Mouse (Mus musculus): ENCODE data around the gene Arap1. TPM values are rescaled to one million over a fixed set of nuclear protein-coding genes. Genes with fewer than 3 reads are reported as not detected.

Gene Arap1
- polyA plus RNA-seq, 1 experiment from 2014 or later: 14.5 TPM

GRCm38 (mm10) chr7:101395471-101395870, 47.6 kb downstream of the Arap1 start:
- Histone ChIP-seq H3K4me1 (replicated peaks; ENCODE audit: control insufficient read depth, insufficient read depth, low read length) (peaks cover 8% of the 10 kb centered on the region; the same call in 1 of the 2 replicates), H3K27ac (ENCODE audit: low read depth, low read length) (no peak overlapping the region), H3K4me2 (ENCODE audit: low read depth, low read length, severe bottlenecking) (no peak overlapping the region), H3K27me3 (ENCODE audit: control insufficient read depth, insufficient read depth, low read length) (no peaks in the 10 kb centered on the region), H3K9ac (ENCODE audit: low read length) (no peak overlapping the region), H3K4me3 (ENCODE audit: low read depth, low read length) (no peak overlapping the region), H3K36me3 (ENCODE audit: control insufficient read depth, insufficient read depth, low read length) (no peaks in the 10 kb centered on the region), H3K9me3 (ENCODE audit: control insufficient read depth, low read length) (no peaks in the 10 kb centered on the region)
- 89% methylated on average over 2 of the region's 2 CpGs for WGBS
- ATAC-seq (replicated peaks; ENCODE audit: low FRiP score) (no peak), DNase-seq (ENCODE audit: low spot score) (no peak)

DNA sequence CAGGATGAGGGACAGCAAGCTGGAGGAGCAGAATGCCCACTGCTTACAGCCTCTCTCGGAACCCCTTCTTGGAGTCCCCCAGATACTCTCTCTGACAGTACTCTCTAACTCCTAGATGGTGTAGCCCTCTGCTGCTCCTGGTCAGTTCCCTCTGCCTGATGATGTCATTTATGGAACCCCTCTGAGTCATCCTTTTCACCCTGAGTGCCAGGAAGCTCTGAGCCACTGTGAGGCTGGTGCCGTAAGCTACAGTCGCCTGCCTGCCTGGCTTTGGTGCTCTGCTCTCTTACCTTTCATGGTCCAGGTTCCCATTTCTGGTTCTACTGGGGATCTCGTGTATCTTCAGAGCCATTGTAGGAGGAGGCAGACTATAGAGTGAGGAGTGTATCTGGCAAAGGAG, 49.3 kb downstream of the Arap1 start:
- Histone ChIP-seq H3K4me2 (ENCODE audit: low read depth, low read length, severe bottlenecking) (no peak overlapping the region), H3K27ac (ENCODE audit: low read depth, low read length) (no peak overlapping the region), H3K9ac (ENCODE audit: low read length) (no peak overlapping the region), H3K9me3 (ENCODE audit: control insufficient read depth, low read length) (no peaks in the 10 kb centered on the region), H3K4me3 (ENCODE audit: low read depth, low read length) (no peak overlapping the region), H3K4me1 (replicated peaks; ENCODE audit: control insufficient read depth, insufficient read depth, low read length) (peaks cover 8% of the 10 kb centered on the region; the same call in 1 of the 2 replicates), H3K27me3 (ENCODE audit: control insufficient read depth, insufficient read depth, low read length) (no peaks in the 10 kb centered on the region), H3K36me3 (ENCODE audit: control insufficient read depth, insufficient read depth, low read length) (no peaks in the 10 kb centered on the region)
- 91% methylated on average over 4 of the region's 4 CpGs for WGBS
- ATAC-seq (replicated peaks; ENCODE audit: low FRiP score) (no peak), DNase-seq (ENCODE audit: low spot score) (no peak)

DNA sequence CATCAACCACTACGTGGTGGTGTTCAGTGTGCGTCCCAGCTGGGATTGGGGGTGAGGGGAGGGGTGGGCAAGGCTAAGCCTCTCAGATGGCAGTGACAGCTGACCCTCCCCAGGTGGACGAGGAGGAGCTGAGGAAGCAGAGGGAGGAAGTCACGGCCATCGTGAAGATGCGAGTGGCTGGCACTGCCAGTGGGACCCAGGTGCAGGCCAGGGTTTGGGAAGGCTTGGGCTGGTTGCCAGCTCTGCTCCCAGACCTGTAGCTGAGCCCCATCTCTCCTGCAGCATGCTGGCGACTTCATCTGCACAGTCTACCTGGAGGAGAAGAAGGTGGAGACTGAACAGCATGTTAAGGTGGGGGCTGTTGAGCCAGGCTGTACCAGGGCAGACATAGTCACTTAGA, 53.6 kb downstream of the Arap1 start:
- H3K4me2 ChIP-seq (ENCODE audit: low read depth, low read length, severe bottlenecking): no peak overlapping the region
- H3K9ac ChIP-seq (ENCODE audit: low read length): no peak overlapping the region
- no peak overlapping the region for H3K4me3 ChIP-seq (ENCODE audit: low read depth, low read length)
- no peaks in the 10 kb centered on the region for H3K36me3 ChIP-seq (ENCODE audit: control insufficient read depth, insufficient read depth, low read length)
- no peak for DNase-seq (ENCODE audit: low spot score)
- H3K27ac ChIP-seq (ENCODE audit: low read depth, low read length): no peak overlapping the region
- 88% methylated on average over 7 of the region's 7 CpGs for WGBS
- H3K27me3 ChIP-seq (ENCODE audit: control insufficient read depth, insufficient read depth, low read length): no peaks in the 10 kb centered on the region
- ATAC-seq (replicated peaks; ENCODE audit: low FRiP score): no peak
- no peaks in the 10 kb centered on the region for H3K4me1 ChIP-seq (replicated peaks; ENCODE audit: control insufficient read depth, insufficient read depth, low read length)
- no peaks in the 10 kb centered on the region for H3K9me3 ChIP-seq (ENCODE audit: control insufficient read depth, low read length)

GRCm38 (mm10) chr7:101403831-101404230, 56.0 kb downstream of the Arap1 start:
- Histone ChIP-seq H3K4me2 (ENCODE audit: low read depth, low read length, severe bottlenecking) (no peak overlapping the region), H3K9ac (ENCODE audit: low read length) (no peak overlapping the region), H3K36me3 (ENCODE audit: control insufficient read depth, insufficient read depth, low read length) (no peaks in the 10 kb centered on the region), H3K9me3 (ENCODE audit: control insufficient read depth, low read length) (no peaks in the 10 kb centered on the region), H3K4me3 (ENCODE audit: low read depth, low read length) (no peak overlapping the region), H3K27ac (ENCODE audit: low read depth, low read length) (no peak overlapping the region), H3K27me3 (ENCODE audit: control insufficient read depth, insufficient read depth, low read length) (no peaks in the 10 kb centered on the region), H3K4me1 (replicated peaks; ENCODE audit: control insufficient read depth, insufficient read depth, low read length) (no peaks in the 10 kb centered on the region)
- WGBS: 94% methylated on average over 5 of the region's 5 CpGs
- no peak for DNase-seq (ENCODE audit: low spot score)
- no peak for ATAC-seq (replicated peaks; ENCODE audit: low FRiP score)

GRCm38 (mm10) chr7:101410267-101410936, 62.5 kb downstream of the Arap1 start, which contains the start of gene Gm45837:
Gene Gm45837, plus strand, starts transcription at chr7:101410886.
- Histone ChIP-seq H3K4me1 (replicated peaks; ENCODE audit: control insufficient read depth, insufficient read depth, low read length) (peaks cover 5% of the 10 kb centered on the region; the same call in 1 of the 2 replicates), H3K9me3 (ENCODE audit: control insufficient read depth, low read length) (no peaks in the 10 kb centered on the region), H3K4me3 (ENCODE audit: low read depth, low read length) (no peak within 1 kb of the TSS), H3K27ac (ENCODE audit: low read depth, low read length) (no peak within 1 kb of the TSS), H3K36me3 (ENCODE audit: control insufficient read depth, insufficient read depth, low read length) (no peaks in the 10 kb centered on the region), H3K9ac (ENCODE audit: low read length) (no peak within 1 kb of the TSS), H3K27me3 (ENCODE audit: control insufficient read depth, insufficient read depth, low read length) (no peaks in the 10 kb centered on the region), H3K4me2 (ENCODE audit: low read depth, low read length, severe bottlenecking) (no peak within 1 kb of the TSS)
- WGBS: 82% methylated on average over 11 of the region's 11 CpGs
- no peak for ATAC-seq (replicated peaks; ENCODE audit: low FRiP score)
- DNase-seq (ENCODE audit: low spot score): no peak

DNA sequence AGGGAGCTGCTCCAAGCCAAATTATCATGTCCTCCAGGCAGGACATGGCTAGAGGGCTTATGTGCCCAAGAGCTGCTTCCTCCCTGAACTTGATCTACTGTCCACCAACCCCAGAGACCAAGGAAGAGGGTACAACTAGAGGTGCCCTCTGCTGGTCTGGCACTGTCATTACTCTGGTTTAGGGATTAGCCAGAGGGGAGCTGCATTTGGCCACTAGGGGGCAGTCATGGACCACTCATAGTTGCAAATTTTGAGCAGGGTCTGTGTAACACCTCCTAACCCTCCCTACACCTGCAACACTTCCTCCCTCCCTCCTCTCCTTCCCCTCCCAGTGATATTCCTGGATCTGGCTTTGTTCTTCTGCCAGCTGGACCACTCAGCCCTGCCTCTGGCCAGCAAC, 64.9 kb downstream of the Arap1 start:
- H3K36me3 ChIP-seq (ENCODE audit: control insufficient read depth, insufficient read depth, low read length): no peaks in the 10 kb centered on the region
- no peaks in the 10 kb centered on the region for H3K9me3 ChIP-seq (ENCODE audit: control insufficient read depth, low read length)
- no peak overlapping the region for H3K4me2 ChIP-seq (ENCODE audit: low read depth, low read length, severe bottlenecking)
- ATAC-seq (replicated peaks; ENCODE audit: low FRiP score) (peak; percentile 37), DNase-seq (ENCODE audit: low spot score) (peak; percentile 92)
- H3K4me3 ChIP-seq (ENCODE audit: low read depth, low read length): no peak overlapping the region
- H3K27me3 ChIP-seq (ENCODE audit: control insufficient read depth, insufficient read depth, low read length): 0 out of 2 replicates have a peak, but pooled peaks cover 1% of the 10 kb centered on the region
- H3K27ac ChIP-seq (ENCODE audit: low read depth, low read length): no peak overlapping the region
- H3K4me1 ChIP-seq (replicated peaks; ENCODE audit: control insufficient read depth, insufficient read depth, low read length): peaks cover 9% of the 10 kb centered on the region; the same call in 1 of the 2 replicates
- no peak overlapping the region for H3K9ac ChIP-seq (ENCODE audit: low read length)

DNA sequence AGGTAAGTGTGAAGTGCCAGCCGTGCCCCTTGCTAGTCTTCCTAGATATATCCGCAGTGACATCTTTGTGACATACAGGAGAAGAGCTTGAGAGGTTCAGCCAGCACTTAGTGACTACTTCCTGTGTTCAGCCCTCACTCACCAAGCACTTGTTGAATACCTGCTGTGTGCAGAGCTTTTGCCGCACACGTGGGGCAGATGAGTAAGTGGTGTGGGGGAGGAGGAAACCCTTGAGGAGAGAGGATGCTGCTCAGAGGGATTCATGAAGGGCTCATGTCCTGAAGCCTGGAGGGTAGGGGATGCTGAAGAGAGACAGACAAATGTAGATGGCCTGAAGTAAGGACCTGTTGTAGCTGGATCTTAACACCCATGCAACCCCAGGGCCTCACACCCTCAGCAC, 66.3 kb downstream of the Arap1 start:
- peaks cover 4% of the 10 kb centered on the region; the same call in 1 of the 2 replicates for H3K27me3 ChIP-seq (ENCODE audit: control insufficient read depth, insufficient read depth, low read length)
- DNase-seq (ENCODE audit: low spot score) (no peak), ATAC-seq (replicated peaks; ENCODE audit: low FRiP score) (no peak)
- 58% methylated on average over 4 of the region's 4 CpGs for WGBS
- H3K9ac ChIP-seq (ENCODE audit: low read length): no peak overlapping the region
- no peaks in the 10 kb centered on the region for H3K36me3 ChIP-seq (ENCODE audit: control insufficient read depth, insufficient read depth, low read length)
- H3K27ac ChIP-seq (ENCODE audit: low read depth, low read length): no peak overlapping the region
- H3K4me2 ChIP-seq (ENCODE audit: low read depth, low read length, severe bottlenecking): no peak overlapping the region
- H3K4me1 ChIP-seq (replicated peaks; ENCODE audit: control insufficient read depth, insufficient read depth, low read length): peaks cover 9% of the 10 kb centered on the region; the same call in 1 of the 2 replicates
- no peak overlapping the region for H3K4me3 ChIP-seq (ENCODE audit: low read depth, low read length)
- no peaks in the 10 kb centered on the region for H3K9me3 ChIP-seq (ENCODE audit: control insufficient read depth, low read length)

- ATAC-seq (replicated peaks; ENCODE audit: low FRiP score): peak; percentile 59
- H3K9me3 ChIP-seq (ENCODE audit: control insufficient read depth, low read length): no peaks in the 10 kb centered on the region
- H3K4me1 ChIP-seq (replicated peaks; ENCODE audit: control insufficient read depth, insufficient read depth, low read length): peaks cover 9% of the 10 kb centered on the region; the same call in 1 of the 2 replicates
- DNase-seq (ENCODE audit: low spot score): peak; percentile 69
- 32% methylated on average over 7 of the region's 7 CpGs for WGBS
- no peak overlapping the region; the same call in 1 of the 2 replicates for H3K9ac ChIP-seq (ENCODE audit: low read length)
- H3K4me3 ChIP-seq (ENCODE audit: low read depth, low read length): no peak overlapping the region
- H3K4me2 ChIP-seq (ENCODE audit: low read depth, low read length, severe bottlenecking): no peak overlapping the region
- peaks cover 4% of the 10 kb centered on the region; the same call in 1 of the 2 replicates for H3K27me3 ChIP-seq (ENCODE audit: control insufficient read depth, insufficient read depth, low read length)
- H3K27ac ChIP-seq (ENCODE audit: low read depth, low read length): 0 out of 2 replicates have a peak overlapping the region, but pooled peaks have one; percentile 2
- no peaks in the 10 kb centered on the region for H3K36me3 ChIP-seq (ENCODE audit: control insufficient read depth, insufficient read depth, low read length)
Measured at GRCm38 (mm10) chr7:101414661-101415511, 67.0 kb downstream of the Arap1 start.

Measured in forebrain, embryonic 11.5 days (tissue).